Mouse (Mus musculus): ENCODE measurements around the gene Polr1e. TPM values are rescaled to one million over a fixed set of nuclear protein-coding genes. Genes with fewer than 3 reads are reported as not detected.

Polr1e gene
- polyA plus RNA-seq, 1 experiment from 2014 or later, result 33.2 TPM

DNA sequence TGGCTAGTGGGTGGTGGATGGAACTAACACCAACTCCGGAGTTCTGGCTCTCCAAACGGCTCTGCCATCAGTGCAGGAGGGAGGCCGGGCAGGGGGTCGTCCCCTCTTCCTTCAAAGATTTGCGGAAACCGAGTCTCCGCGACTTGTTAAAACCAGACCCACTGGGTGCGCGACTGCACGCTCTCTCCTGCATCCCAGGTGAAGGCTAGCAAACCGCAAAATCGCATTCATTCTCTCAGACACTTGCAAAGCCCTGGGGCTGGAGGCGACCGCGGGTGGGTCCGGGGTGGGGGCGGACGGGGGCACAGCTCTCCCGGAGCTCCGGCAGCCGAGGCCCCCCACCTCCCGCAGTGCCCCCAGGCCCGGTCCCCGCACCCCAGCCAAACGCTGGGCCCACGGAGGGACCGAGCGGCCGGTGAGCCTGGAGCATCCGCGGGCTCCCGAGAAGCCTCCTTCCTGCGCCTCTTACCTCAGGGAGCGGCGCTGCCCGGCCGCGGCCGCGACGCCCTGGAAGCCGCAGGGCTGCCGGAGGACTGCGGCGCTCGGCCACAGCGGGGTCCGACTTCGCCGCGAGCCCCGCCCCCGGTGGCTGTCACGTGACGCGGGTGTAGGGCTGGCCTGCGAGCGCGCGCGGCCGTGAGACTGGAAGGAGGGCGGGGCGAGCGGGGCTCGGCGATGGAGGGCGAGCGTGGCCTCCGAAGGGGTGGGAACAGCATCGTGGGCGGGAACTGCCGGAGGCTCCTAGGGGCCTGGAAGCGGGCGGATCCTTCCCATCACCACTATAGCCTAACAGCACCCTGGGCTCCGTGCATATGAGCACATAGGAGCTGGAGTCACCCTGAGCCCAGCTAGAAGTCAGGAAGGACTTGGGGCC, 65.9 kb downstream of the Polr1e start, which contains the start of gene Fbxo10:
Gene Fbxo10, minus strand, starts transcription at position 584 of the 874 bp plus-strand sequence.
- peak; percentile 90 for ATAC-seq
- Histone ChIP-seq H3K9ac (ENCODE audit: low read depth, low read length) (peak within 1 kb of the TSS; percentile 87), H3K4me1 (ENCODE audit: control insufficient read depth, insufficient read depth, low read length) (peaks cover 12% of the 10 kb centered on the region), H3K27ac (ENCODE audit: low read length) (peak within 1 kb of the TSS; percentile 87), H3K4me2 (ENCODE audit: low read length) (peak within 1 kb of the TSS; percentile 76), H3K4me3 (ENCODE audit: low read depth, low read length) (peak within 1 kb of the TSS; percentile 78), H3K27me3 (ENCODE audit: control insufficient read depth, insufficient read depth, low read depth, low read length) (no peaks in the 10 kb centered on the region), H3K36me3 (ENCODE audit: control insufficient read depth, insufficient read depth, low read length) (no peaks in the 10 kb centered on the region), H3K9me3 (replicated peaks; ENCODE audit: control insufficient read depth, low read length, poor library complexity, severe bottlenecking) (no peaks in the 10 kb centered on the region)
- WGBS, result under 1% methylated on average over 74 of the region's 77 CpGs

DNA sequence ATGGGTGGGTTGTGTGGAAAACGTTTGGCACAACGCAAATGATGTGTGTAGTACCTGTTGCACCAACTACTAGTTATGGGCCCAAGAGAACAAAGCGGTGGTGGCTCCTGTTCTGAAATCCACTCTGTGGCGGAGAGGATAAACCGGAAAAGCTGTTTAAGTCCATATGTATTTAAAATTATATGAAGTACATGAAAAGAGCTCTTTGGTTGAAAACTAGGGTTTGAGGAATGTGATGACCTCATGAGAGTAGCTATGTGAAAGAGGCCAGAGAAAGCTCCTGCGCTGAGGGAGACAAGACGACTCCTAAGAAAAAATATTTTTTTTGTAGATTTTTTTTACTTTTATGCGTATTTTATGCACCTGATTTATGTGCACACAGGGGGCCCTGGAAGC, 66.5 kb downstream of the Polr1e start:
- peak overlapping the region; percentile 76 for H3K4me2 ChIP-seq (ENCODE audit: low read length)

More for the DNA sequence above, 66.5 kb downstream of the Polr1e start:
- WGBS, result 45% methylated on average over 8 of the region's 8 CpGs
- H3K27ac ChIP-seq (ENCODE audit: low read length), result peak overlapping the region; percentile 87
- no peaks in the 10 kb centered on the region for H3K9me3 ChIP-seq (replicated peaks; ENCODE audit: control insufficient read depth, low read length, poor library complexity, severe bottlenecking)
- peak overlapping the region; percentile 78 for H3K4me3 ChIP-seq (ENCODE audit: low read depth, low read length)
- H3K9ac ChIP-seq (ENCODE audit: low read depth, low read length), result peak overlapping the region; percentile 87
- no peaks in the 10 kb centered on the region for H3K36me3 ChIP-seq (ENCODE audit: control insufficient read depth, insufficient read depth, low read length)
- no peaks in the 10 kb centered on the region for H3K27me3 ChIP-seq (ENCODE audit: control insufficient read depth, insufficient read depth, low read depth, low read length)
- ATAC-seq, result peak; percentile 6; the same call in 1 of the 2 replicates
- peaks cover 12% of the 10 kb centered on the region for H3K4me1 ChIP-seq (ENCODE audit: control insufficient read depth, insufficient read depth, low read length)

Other genes starting within 250 kb of the Polr1e start
- 23.9 and 27.2 TPM in 2 replicates for gene Grhpr, start 37.2 kb upstream of the Polr1e start, polyA plus RNA-seq (2015; fragmentation: Nextera tagmentation; extraction: Ambion mirVana)
- 44.5 and 48.7 TPM in 2 replicates for gene Zbtb5, start 6.2 kb upstream of the Polr1e start, polyA plus RNA-seq (2015; fragmentation: Nextera tagmentation; extraction: Ambion mirVana)
- 18.0 and 21.1 TPM in 2 replicates for gene Fbxo10, start 66.0 kb downstream of the Polr1e start, polyA plus RNA-seq (2015; fragmentation: Nextera tagmentation; extraction: Ambion mirVana)
- gene Tomm5, start 89.5 kb downstream of the Polr1e start, polyA plus RNA-seq (2015; fragmentation: Nextera tagmentation; extraction: Ambion mirVana), result 139 and 150 TPM in 2 replicates
- 1.7 and 2.4 TPM in 2 replicates for gene Frmpd1, start 166.3 kb downstream of the Polr1e start, polyA plus RNA-seq (2015; fragmentation: Nextera tagmentation; extraction: Ambion mirVana)

Data from midbrain, embryonic 16.5 days (tissue).